14 mouse cellular contexts compared by ENCODE assay signal in the genomic region with DNA sequence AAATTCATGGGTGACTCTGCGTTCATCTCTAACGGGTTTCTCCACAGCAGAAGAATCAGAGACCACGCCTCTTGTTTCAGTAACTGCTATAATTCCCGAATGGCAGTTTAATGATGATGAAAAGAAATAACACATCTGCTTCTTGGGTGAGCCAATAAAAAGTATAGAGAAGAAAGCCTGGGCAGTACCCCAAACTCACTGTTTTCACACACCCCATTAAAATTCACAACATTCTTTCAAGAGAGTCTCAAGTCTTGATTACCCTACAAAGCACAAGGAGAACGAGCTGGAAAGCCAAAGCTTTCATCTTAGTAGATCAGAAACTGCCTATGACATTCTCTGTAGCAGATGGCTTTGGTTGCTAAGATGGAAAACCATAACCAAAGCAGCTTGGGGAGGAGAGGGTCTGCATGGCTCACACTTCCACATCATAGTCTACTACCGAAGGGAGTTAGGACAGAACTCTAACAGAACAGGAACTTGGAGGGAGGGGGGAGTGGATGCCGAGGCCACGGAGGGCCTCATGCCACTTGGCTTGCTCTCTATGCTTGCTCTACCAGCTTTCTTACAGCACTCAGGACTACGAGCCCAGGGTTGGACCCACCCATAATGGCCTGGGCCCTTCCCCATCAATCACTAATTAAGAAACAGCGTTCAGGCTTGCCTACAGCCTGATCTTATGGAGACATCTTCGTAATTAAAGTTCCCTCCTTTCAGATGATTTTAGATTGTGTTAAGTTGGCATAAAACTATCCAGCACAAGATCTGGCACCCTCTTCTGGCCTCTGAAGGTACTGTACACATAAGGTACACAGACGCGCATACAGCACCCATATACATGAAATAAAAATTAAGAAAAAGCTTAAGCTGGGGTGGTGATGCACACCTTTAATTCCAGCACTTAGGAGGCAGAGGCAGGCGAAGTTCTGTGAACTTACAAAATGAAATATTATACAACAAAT. TPM values are rescaled to one million over a fixed set of nuclear protein-coding genes. Genes with fewer than 3 reads are reported as not detected.
DNase-seq lines count a peak whose midpoint lies in the region; ATAC-seq and TF ChIP-seq lines count a peak whose summit lies in the region.
"Had no signal": no experiment of that assay in that cellular context is flagged by ENCODE, and none has a peak within 500 bp of the region (broad histone marks: within the 10 kb centered on the region; RNA-seq: fewer than 3 reads in every experiment).

No protein-coding gene starts in this region.

- TF ChIP-seq CTCF in intestine, postnatal 0 days (IDR thresholded peaks at IDR 0.05; ENCODE audit: low read depth): peak; percentile 53
- peak; percentile 60 for TF ChIP-seq CTCF in lung, postnatal 0 days (IDR thresholded peaks at IDR 0.05)
- TF ChIP-seq CTCF in MEL (IDR thresholded peaks at IDR 0.05 in 2 of 3, conservative IDR thresholded peaks at IDR 0.05 in 1 of 3; ENCODE audit: control insufficient read depth in 1 of 3, insufficient read depth in 1 of 3, low read depth in 2 of 3, low read length in 3 of 3, poor library complexity in 1 of 3, severe bottlenecking in 1 of 3): peak; percentile 27 to 56 (median 36)

- H3K9ac ChIP-seq in intestine, postnatal 0 days (ENCODE audit: low read depth, low read length): no peak overlapping the region
- no peak overlapping the region for H3K9ac ChIP-seq in intestine, embryonic 16.5 days (ENCODE audit: low read depth, low read length)
- H3K9ac ChIP-seq in lung, postnatal 0 days (replicated peaks; ENCODE audit: low read depth): no peak overlapping the region
- no peak overlapping the region for H3K9ac ChIP-seq in MEL (ENCODE audit: control insufficient read depth, low read depth, low read length, poor library complexity, severe bottlenecking)
- H3K9ac ChIP-seq: neural tube, embryonic 12.5 days had no signal

- TF ChIP-seq RAD21 in MEL (IDR thresholded peaks at IDR 0.05; ENCODE audit: low read depth, low read length): peak; percentile 19

- H3K4me3 ChIP-seq in intestine, postnatal 0 days (ENCODE audit: low read depth, low read length): no peak overlapping the region
- no peak overlapping the region for H3K4me3 ChIP-seq in intestine, embryonic 16.5 days (ENCODE audit: low read length)
- no peak overlapping the region for H3K4me3 ChIP-seq in lung, postnatal 0 days (ENCODE audit: low read depth, low read length)
- no peak overlapping the region for H3K4me3 ChIP-seq in MEL (ENCODE audit: control insufficient read depth in 1 of 2, insufficient read depth in 1 of 2, low read depth in 2 of 2, low read length in 2 of 2)
- H3K4me3 ChIP-seq: embryonic facial prominence, embryonic 10.5 days; forebrain, embryonic 10.5 days; midbrain, embryonic 10.5 days; neural tube, embryonic 12.5 days had no signal

- H3K4me1 ChIP-seq in intestine, postnatal 0 days (replicated peaks; ENCODE audit: control insufficient read depth, insufficient read depth, low read length): peaks cover 3% of the 10 kb centered on the region; the same call in 1 of the 2 replicates
- H3K4me1 ChIP-seq in intestine, embryonic 16.5 days (ENCODE audit: control insufficient read depth, insufficient read depth, low read length): peaks cover 13% of the 10 kb centered on the region
- H3K4me1 ChIP-seq in lung, postnatal 0 days (ENCODE audit: insufficient read depth, low read depth, low read length): no peaks in the 10 kb centered on the region
- H3K4me1 ChIP-seq in MEL (ENCODE audit: control insufficient read depth in 1 of 2, insufficient read depth in 2 of 2, low read length in 2 of 2): no peaks in the 10 kb centered on the region
- H3K4me1 ChIP-seq: forebrain, embryonic 10.5 days; midbrain, embryonic 10.5 days; neural tube, embryonic 12.5 days had no signal

- H3K27me3 ChIP-seq in intestine, postnatal 0 days (replicated peaks; ENCODE audit: control insufficient read depth, insufficient read depth, low read length): no peaks in the 10 kb centered on the region
- H3K27me3 ChIP-seq in intestine, embryonic 16.5 days (replicated peaks; ENCODE audit: control insufficient read depth, insufficient read depth, low read length): no peaks in the 10 kb centered on the region
- H3K27me3 ChIP-seq in lung, postnatal 0 days (replicated peaks; ENCODE audit: insufficient read depth, low read length): no peaks in the 10 kb centered on the region
- H3K27me3 ChIP-seq in MEL (ENCODE audit: control insufficient read depth in 1 of 2, insufficient read depth in 2 of 2, low read length in 2 of 2): no peaks in the 10 kb centered on the region
- H3K27me3 ChIP-seq: neural tube, embryonic 12.5 days had no signal

- no peaks in the 10 kb centered on the region for H3K79me2 ChIP-seq in MEL (ENCODE audit: control insufficient read depth, insufficient read depth, low read length, poor library complexity)

- no peak for ATAC-seq in intestine, postnatal 0 days
- ATAC-seq in intestine, embryonic 16.5 days: no peak
- ATAC-seq in lung, postnatal 0 days: peak; percentile 80
- ATAC-seq: activated CD4-positive, CD25-positive, alpha-beta regulatory T cell, adult 4 months had no signal

- whole genome bisulfite sequencing in intestine, postnatal 0 days: 82% methylated on average over 14 of the region's 14 CpGs
- 81% methylated on average over 14 of the region's 14 CpGs for WGBS in intestine, embryonic 16.5 days
- 63% methylated on average over 14 of the region's 14 CpGs for WGBS in lung, postnatal 0 days

- peak; percentile 64 for TF ChIP-seq EP300 in lung, postnatal 0 days (IDR thresholded peaks at IDR 0.05)
- TF ChIP-seq EP300 in MEL (IDR thresholded peaks at IDR 0.05; ENCODE audit: low read depth in 1 of 2, low read length in 2 of 2): no peak

- H3K36me3 ChIP-seq in intestine, postnatal 0 days (ENCODE audit: control insufficient read depth, insufficient read depth): peaks cover 11% of the 10 kb centered on the region
- no peaks in the 10 kb centered on the region for H3K36me3 ChIP-seq in intestine, embryonic 16.5 days (ENCODE audit: control insufficient read depth, insufficient read depth, low read length)
- no peaks in the 10 kb centered on the region for H3K36me3 ChIP-seq in lung, postnatal 0 days (ENCODE audit: insufficient read depth, low read length)
- peaks cover 0 to 1% of the 10 kb centered on the region in 2 experiments; a peak in 2 of 4 replicates for H3K36me3 ChIP-seq in MEL (ENCODE audit: control insufficient read depth in 1 of 2, insufficient read depth in 2 of 2, low read length in 2 of 2)

- DNase-seq in lung, postnatal 0 days (ENCODE audit: low spot score): peak; percentile 93
- no peak for DNase-seq in lung, postnatal 14 days
- DNase-seq in MEL (ENCODE audit: low read depth, low spot score): peak; percentile 44
- peak; percentile 27 to 65 for DNase-seq in lung, postnatal 4 days
- DNase-seq in cerebellum, postnatal 10 days: no peak
- DNase-seq: cerebellum, adult 9-10 months; right cerebral cortex, adult 18-20 months had no signal

- no peak overlapping the region for H3K27ac ChIP-seq in intestine, postnatal 0 days (ENCODE audit: low read depth, low read length)
- no peak overlapping the region for H3K27ac ChIP-seq in intestine, embryonic 16.5 days (ENCODE audit: low read length)
- peak overlapping the region; percentile 81 for H3K27ac ChIP-seq in lung, postnatal 0 days (ENCODE audit: low read length)
- no peak overlapping the region for H3K27ac ChIP-seq in MEL (ENCODE audit: control insufficient read depth, low read depth, low read length)
- H3K27ac ChIP-seq: embryonic facial prominence, embryonic 10.5 days; forebrain, embryonic 10.5 days; midbrain, embryonic 10.5 days; neural tube, embryonic 12.5 days had no signal

- no peak overlapping the region for H3K4me2 ChIP-seq in intestine, postnatal 0 days (replicated peaks; ENCODE audit: low read depth)
- no peak overlapping the region for H3K4me2 ChIP-seq in intestine, embryonic 16.5 days (ENCODE audit: low read depth, low read length)
- no peak overlapping the region for H3K4me2 ChIP-seq in lung, postnatal 0 days (replicated peaks; ENCODE audit: low read depth, low read length)
- H3K4me2 ChIP-seq: neural tube, embryonic 12.5 days had no signal

- no peaks in the 10 kb centered on the region for H3K9me3 ChIP-seq in intestine, postnatal 0 days (ENCODE audit: control insufficient read depth)
- no peaks in the 10 kb centered on the region for H3K9me3 ChIP-seq in intestine, embryonic 16.5 days (ENCODE audit: control insufficient read depth, low read length)
- no peaks in the 10 kb centered on the region for H3K9me3 ChIP-seq in lung, postnatal 0 days (ENCODE audit: low read length)
- H3K9me3 ChIP-seq in MEL (replicated peaks; ENCODE audit: insufficient read depth, low read length): no peaks in the 10 kb centered on the region
- H3K9me3 ChIP-seq: embryonic facial prominence, embryonic 10.5 days; forebrain, embryonic 10.5 days; midbrain, embryonic 10.5 days; neural tube, embryonic 12.5 days had no signal

- TF ChIP-seq POLR2A in MEL (IDR thresholded peaks at IDR 0.05; ENCODE audit: control insufficient read depth in 1 of 2, insufficient read depth in 1 of 2, low read depth in 1 of 2, low read length in 2 of 2, poor library complexity in 1 of 2): no peak

TF ChIP-seq in MEL, 35 proteins besides CTCF, POLR2A, EP300 and RAD21 (continues in another document):
- no peak for TF ChIP-seq ETS1 (IDR thresholded peaks at IDR 0.05; ENCODE audit: low read depth, low read length)

RNA-seq across cellular contexts. Expression of a gene that starts 34.5 kb away (rescaled TPM):
- polyA plus RNA-seq in intestine, postnatal 0 days (2015; fragmentation: Nextera tagmentation; extraction: Ambion mirVana): 30.0 and 30.3 TPM in 2 replicates
- 21.6 and 21.7 TPM in 2 replicates for polyA plus RNA-seq in intestine, embryonic 16.5 days (2015; fragmentation: Nextera tagmentation; extraction: Ambion mirVana)
- polyA plus RNA-seq in lung, postnatal 0 days (2015; fragmentation: Nextera tagmentation; extraction: Ambion mirVana): 39.9 and 47.1 TPM in 2 replicates
- 0.19 TPM in 1 of 2 replicates, not detected in the other for total RNA-seq in MEL (2012; rRNA removed)
- polyA plus RNA-seq in MEL (2012; ENCODE audit: insufficient read depth in 1 of 2, insufficient read length in 2 of 2, low read depth in 1 of 2, low replicate concordance in 2 of 2, missing spikeins in 1 of 2): under 1 TPM in 1 of 2 experiments, not detected in 1; 0.96 TPM

RNA-seq across cellular contexts. Expression of a gene that starts 39.5 kb away (rescaled TPM):
- 5.8 and 6.6 TPM in 2 replicates for polyA plus RNA-seq in intestine, postnatal 0 days (2015; fragmentation: Nextera tagmentation; extraction: Ambion mirVana)
- polyA plus RNA-seq in intestine, embryonic 16.5 days (2015; fragmentation: Nextera tagmentation; extraction: Ambion mirVana): 13.5 and 13.9 TPM in 2 replicates
- 10.0 and 12.3 TPM in 2 replicates for polyA plus RNA-seq in lung, postnatal 0 days (2015; fragmentation: Nextera tagmentation; extraction: Ambion mirVana)
- total RNA-seq in MEL (2012; rRNA removed): 10.4 and 14.2 TPM in 2 replicates
- 10 to 100 TPM in 1 of 2 experiments, not detected in 1; 16.2 TPM for polyA plus RNA-seq in MEL (2012; ENCODE audit: insufficient read depth in 1 of 2, insufficient read length in 2 of 2, low read depth in 1 of 2, low replicate concordance in 2 of 2, missing spikeins in 1 of 2)

RNA-seq across cellular contexts. Expression of a gene that starts 45.6 kb away (rescaled TPM):
- polyA plus RNA-seq in intestine, postnatal 0 days (2015; fragmentation: Nextera tagmentation; extraction: Ambion mirVana): 18.7 and 18.9 TPM in 2 replicates
- polyA plus RNA-seq in intestine, embryonic 16.5 days (2015; fragmentation: Nextera tagmentation; extraction: Ambion mirVana): 46.0 and 49.3 TPM in 2 replicates
- 43.1 and 52.4 TPM in 2 replicates for polyA plus RNA-seq in lung, postnatal 0 days (2015; fragmentation: Nextera tagmentation; extraction: Ambion mirVana)
- total RNA-seq in MEL (2012; rRNA removed): 31.0 and 34.1 TPM in 2 replicates
- polyA plus RNA-seq in MEL (2012; ENCODE audit: insufficient read depth in 1 of 2, insufficient read length in 2 of 2, low read depth in 1 of 2, low replicate concordance in 2 of 2, missing spikeins in 1 of 2): 10 to 100 TPM in 1 of 2 experiments, not detected in 1; 32.3 TPM

Comparison
In these comparisons a context has a peak if more than half of its experiments do, and no peak if none do; other contexts are left out.
1. DNase-seq: peak in lung, postnatal 0 days (single experiment), MEL (single experiment) and lung, postnatal 4 days (2 of 2); none in lung, postnatal 14 days (single experiment) and cerebellum, postnatal 10 days (0 of 2).
2. RNA of a gene that starts 34.5 kb away (polyA plus RNA-seq): 39.9 to 47.1 TPM in lung, postnatal 0 days, 30.0 to 30.3 TPM in intestine, postnatal 0 days and 21.6 to 21.7 TPM in intestine, embryonic 16.5 days; 0.96 TPM in MEL; every median in the first group is over 10 times any median in the second.
3. Peak in every context shown above with its lines, with median percentiles within 50 percentile points of each other: CTCF ChIP-seq.